22 mouse cellular contexts compared by ENCODE assay signal in the genomic region with DNA sequence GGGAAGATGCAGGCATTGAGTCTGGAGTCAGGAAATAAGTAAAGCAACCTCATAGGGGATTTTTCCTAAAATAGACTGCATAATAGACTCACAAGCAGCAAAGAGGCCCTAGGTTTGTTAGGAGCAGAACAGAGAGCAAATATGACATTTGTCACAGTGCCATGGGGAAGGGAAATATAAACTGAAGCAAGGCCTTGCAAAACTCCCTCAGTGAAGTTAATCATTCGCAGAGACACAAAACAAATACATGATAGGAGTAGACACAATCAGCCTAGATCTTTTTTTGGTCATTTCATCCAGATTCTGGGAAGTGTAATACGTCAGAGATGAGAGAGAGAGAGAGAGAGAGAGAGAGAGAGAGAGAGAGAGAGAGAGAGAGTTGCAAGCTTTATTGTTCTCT. TPM values are rescaled to one million over a fixed set of nuclear protein-coding genes. Genes with fewer than 3 reads are reported as not detected.
"Had no signal": no experiment of that assay in that cellular context is flagged by ENCODE, and none has a peak within 500 bp of the region (broad histone marks: within the 10 kb centered on the region; RNA-seq: fewer than 3 reads in every experiment).

No protein-coding gene starts in this region.

- H3K9ac ChIP-seq: kidney, embryonic 15.5 days; midbrain, embryonic 12.5 days; midbrain, embryonic 15.5 days; neural tube, embryonic 12.5 days; neural tube, embryonic 15.5 days had no signal

- H3K4me2 ChIP-seq: kidney, embryonic 15.5 days; midbrain, embryonic 12.5 days; midbrain, embryonic 15.5 days; neural tube, embryonic 12.5 days; neural tube, embryonic 15.5 days had no signal

- H3K27me3 ChIP-seq: midbrain, embryonic 15.5 days; neural tube, embryonic 12.5 days; neural tube, embryonic 15.5 days had no signal

- H3K27ac ChIP-seq: kidney, embryonic 15.5 days; layer of hippocampus, adult 2 months; macrophage; midbrain, embryonic 12.5 days; midbrain, embryonic 15.5 days; neural tube, embryonic 12.5 days; neural tube, embryonic 15.5 days had no signal

- H3K9me3 ChIP-seq: kidney, embryonic 15.5 days; midbrain, embryonic 12.5 days; midbrain, embryonic 15.5 days; neural tube, embryonic 12.5 days; neural tube, embryonic 15.5 days had no signal

- H3K4me3 ChIP-seq: kidney, embryonic 15.5 days; layer of hippocampus, adult 2 months; midbrain, embryonic 12.5 days; midbrain, embryonic 15.5 days; neural tube, embryonic 12.5 days; neural tube, embryonic 15.5 days had no signal

- H3K4me1 ChIP-seq: kidney, embryonic 15.5 days; midbrain, embryonic 12.5 days; midbrain, embryonic 15.5 days; neural tube, embryonic 12.5 days; neural tube, embryonic 15.5 days had no signal

- ATAC-seq: intestine, postnatal 0 days; midbrain, embryonic 15.5 days had no signal

- H3K36me3 ChIP-seq: kidney, embryonic 15.5 days; midbrain, embryonic 12.5 days; midbrain, embryonic 15.5 days; neural tube, embryonic 12.5 days; neural tube, embryonic 15.5 days had no signal

- DNase-seq: kidney, adult 8-10 months; kidney, postnatal 14 days; kidney, postnatal 4 days; layer of hippocampus, adult 9-11 months; lung, adult 2 months; right cerebral cortex, adult 18-20 months; right cerebral cortex, postnatal 14 days; right cerebral cortex, postnatal 4 days; thymus, adult 18-20 months; thymus, postnatal 36 days had no signal

RNA-seq across cellular contexts. Expression of a gene that starts 45.7 kb away (rescaled TPM):
- polyA plus RNA-seq: intestine, embryonic 14.5 days; kidney, embryonic 15.5 days; macrophage; midbrain, embryonic 12.5 days; midbrain, embryonic 15.5 days; neural tube, embryonic 12.5 days; neural tube, embryonic 15.5 days had no signal

RNA-seq across cellular contexts. Expression of a gene that starts 46.7 kb away (rescaled TPM):
- polyA plus RNA-seq: intestine, embryonic 14.5 days; intestine, postnatal 0 days; kidney, embryonic 15.5 days; limb, embryonic 11.5 days; limb, embryonic 14.5 days; lung, adult 2 months; macrophage; midbrain, embryonic 12.5 days; midbrain, embryonic 15.5 days; neural tube, embryonic 12.5 days; neural tube, embryonic 15.5 days; urinary bladder, adult 2 months had no signal
